Mouse (Mus musculus) stomach, postnatal 0 days (tissue): ENCODE results near the gene Asic3. TPM values are rescaled to one million over a fixed set of nuclear protein-coding genes. Genes with fewer than 3 reads are reported as not detected.
A peak's percentile ranks its signal among the peaks of the same experiment; 100 is the strongest.

Experiments used
- ATAC-seq: fragments of 200-750 bp; cut with Nextera tagmentation; 2 replicates; pipeline ENCODE4 v1.8.0; 2017; ENCODE audit not compliant: low FRiP score, low TSS enrichment
- DNase-seq: peaks from one replicate; pipeline ENCODE4 v3.0.0-alpha.2; 2016; ENCODE audit warnings: low spot score
- H3K27ac ChIP-seq: fragments of 300-500 bp; sonication (generic); replicated peaks from 2 replicates; pipeline ENCODE4 v1.5.1; 2014; ENCODE audit warnings: mild to moderate bottlenecking, control low read depth
- H3K27me3 ChIP-seq: fragments of 300-500 bp; sonication (generic); 2 replicates; pipeline ENCODE4 v1.6.1; 2014; ENCODE audit warnings: low read length; ENCODE audit not compliant: control insufficient read depth, insufficient read depth
- H3K36me3 ChIP-seq: fragments of 300-500 bp; sonication (generic); 2 replicates; pipeline ENCODE4 v1.6.1; 2014; ENCODE audit warnings: low read length, mixed read lengths; ENCODE audit not compliant: control insufficient read depth, insufficient read depth
- H3K4me1 ChIP-seq: fragments of 300-500 bp; sonication (generic); replicated peaks from 2 replicates; pipeline ENCODE4 v1.6.1; 2014; ENCODE audit warnings: antibody characterized with exemption; ENCODE audit not compliant: control insufficient read depth, insufficient read depth
- H3K4me2 ChIP-seq: fragments of 300-500 bp; sonication (generic); replicated peaks from 2 replicates; pipeline ENCODE4 v1.6.1; 2014; ENCODE audit warnings: low read depth, mild to moderate bottlenecking, control low read depth, moderate library complexity
- H3K4me3 ChIP-seq: fragments of 300-500 bp; sonication (generic); 2 replicates; pipeline ENCODE4 v1.5.1; 2014; ENCODE audit warnings: low read depth, low read length, control low read depth
- H3K9ac ChIP-seq: fragments of 300-500 bp; sonication (generic); 2 replicates; pipeline ENCODE4 v1.6.1; 2014; ENCODE audit warnings: mild to moderate bottlenecking, low read length, control low read depth, mixed read lengths
- H3K9me3 ChIP-seq: fragments of 300-500 bp; sonication (generic); 2 replicates; pipeline ENCODE4 v1.6.1; 2016; ENCODE audit warnings: low read length; ENCODE audit not compliant: control insufficient read depth
- CTCF ChIP-seq: IDR thresholded peaks from 2 replicates; pipeline ENCODE4 v1.5.1; 2016; ENCODE audit warnings: antibody characterized with exemption, low read depth, mild to moderate bottlenecking, moderate library complexity
- EP300 ChIP-seq: optimal IDR thresholded peaks from 2 replicates; pipeline ENCODE3; 2016; ENCODE audit warnings: antibody characterized with exemption
- WGBS: fragments of 180-500 bp; shearing (Covaris S2); extraction: QIAGEN DNeasy Blood & Tissue Kit; methylation state at CpG from one replicate; pipeline ENCODE4 v1.1.7; 2014; 5-methylcytosine and 5-hydroxymethylcytosine counted together
- polyA plus RNA-seq: library from polyadenylated mRNA; unstranded; fragments of >200 nt; fragmentation: Nextera tagmentation; extraction: Ambion mirVana; gene quantifications from 2 replicates; pipeline ENCODE4 v1.2.1, GENCODE M21; 2015

The Asic3 gene
- polyA plus RNA-seq, 1 experiment from 2014 or later, result not detected

DNA sequence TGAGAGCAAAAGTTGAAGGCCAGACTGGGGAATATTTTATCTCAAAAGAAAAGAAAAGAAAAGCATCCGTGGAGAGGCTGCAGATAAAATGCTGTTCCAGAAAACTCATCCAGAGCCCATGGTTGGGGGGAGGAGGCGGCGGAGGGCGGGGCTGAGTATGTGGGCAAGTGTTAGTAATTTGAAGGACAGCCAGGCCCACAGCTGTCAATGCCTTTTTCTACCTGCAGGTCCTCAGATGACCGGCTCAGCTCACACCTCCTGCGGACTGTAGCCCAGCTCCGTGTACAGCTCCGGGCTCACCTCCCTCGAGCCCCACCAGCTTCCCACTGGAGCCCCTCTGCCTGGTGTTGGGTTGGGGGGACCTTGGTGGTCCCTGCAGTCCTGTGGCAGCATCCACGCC, 13.5 kb upstream of the Asic3 start:
- Histone ChIP-seq H3K9me3 (no peaks in the 10 kb centered on the region), H3K9ac (no peak overlapping the region), H3K4me3 (no peak overlapping the region), H3K4me1 (no peaks in the 10 kb centered on the region), H3K27ac (no peak overlapping the region), H3K27me3 (no peaks in the 10 kb centered on the region), H3K36me3 (peaks cover 8% of the 10 kb centered on the region), H3K4me2 (no peak overlapping the region)
- DNase-seq, result no peak
- WGBS, result 87% methylated on average over 10 of the region's 10 CpGs
- TF ChIP-seq CTCF (no peak), EP300 (no peak)
- no peak for ATAC-seq

DNA sequence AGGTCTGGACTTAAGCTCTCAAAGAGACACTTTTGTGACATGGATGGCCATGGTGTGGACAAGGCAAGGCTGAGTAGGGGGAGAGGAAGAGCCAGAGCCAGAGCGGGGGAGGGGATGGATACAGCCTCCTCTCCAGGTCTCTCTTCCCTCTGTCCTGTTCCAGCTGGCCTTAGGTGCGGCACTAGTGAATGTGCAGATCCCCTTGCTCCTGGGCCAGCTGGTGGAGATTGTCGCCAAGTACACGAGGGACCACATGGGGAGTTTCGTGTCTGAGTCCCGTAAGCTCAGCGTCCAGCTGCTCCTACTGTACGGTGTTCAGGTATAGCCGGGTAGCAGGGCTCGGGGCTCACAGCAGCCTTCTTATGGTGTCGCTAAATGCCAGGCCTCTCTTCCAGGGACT, 12.8 kb upstream of the Asic3 start:
- no peak overlapping the region for H3K4me3 ChIP-seq
- no peak overlapping the region for H3K9ac ChIP-seq
- H3K36me3 ChIP-seq, result peaks cover 8% of the 10 kb centered on the region
- ATAC-seq (no peak), DNase-seq (no peak)
- H3K27me3 ChIP-seq, result no peaks in the 10 kb centered on the region
- H3K4me1 ChIP-seq, result no peaks in the 10 kb centered on the region
- WGBS, result 86% methylated on average over 11 of the region's 11 CpGs
- no peaks in the 10 kb centered on the region for H3K9me3 ChIP-seq
- no peak overlapping the region for H3K4me2 ChIP-seq
- no peak overlapping the region for H3K27ac ChIP-seq
- no peak for TF ChIP-seq EP300
- TF ChIP-seq CTCF, result no peak

DNA sequence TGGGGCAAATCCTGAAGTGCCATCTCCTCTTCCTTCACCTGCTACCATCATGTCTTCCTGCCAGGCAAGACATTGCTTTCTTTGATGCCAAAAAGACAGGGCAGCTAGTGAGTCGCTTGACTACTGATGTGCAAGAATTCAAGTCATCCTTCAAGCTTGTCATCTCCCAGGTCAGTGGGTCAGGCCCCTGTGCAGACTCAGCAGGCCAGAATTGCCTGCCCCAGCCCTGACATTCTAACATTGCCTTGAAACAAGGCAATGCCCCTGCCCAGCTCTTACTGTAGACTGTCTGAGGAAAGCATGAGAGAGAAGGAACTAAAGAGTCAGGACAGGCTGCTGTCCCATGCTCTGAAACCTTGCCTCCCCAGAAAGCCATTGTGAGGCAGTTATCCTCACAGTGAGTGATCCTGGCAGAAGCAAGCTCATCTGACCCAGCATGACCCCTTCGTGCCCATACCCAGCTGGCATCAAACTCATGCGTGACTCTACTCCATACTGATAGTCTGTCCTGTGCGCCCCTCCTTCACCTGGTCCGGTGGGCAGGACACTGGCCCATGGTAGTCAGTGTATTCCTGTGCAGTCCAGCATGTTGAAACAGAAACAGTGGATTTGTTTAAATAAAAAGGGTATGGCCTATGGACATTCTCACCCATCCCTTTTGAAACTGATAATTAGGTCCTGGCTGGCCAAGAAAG, 12.1 kb upstream of the Asic3 start:
- Histone ChIP-seq H3K4me3 (no peak overlapping the region), H3K4me2 (no peak overlapping the region), H3K9me3 (no peaks in the 10 kb centered on the region), H3K27ac (no peak overlapping the region), H3K36me3 (peaks cover 8% of the 10 kb centered on the region), H3K9ac (no peak overlapping the region), H3K4me1 (no peaks in the 10 kb centered on the region), H3K27me3 (no peaks in the 10 kb centered on the region)
- no peak for DNase-seq
- WGBS, result 91% methylated on average over 5 of the region's 5 CpGs
- TF ChIP-seq CTCF (no peak), EP300 (no peak)
- ATAC-seq, result no peak

DNA sequence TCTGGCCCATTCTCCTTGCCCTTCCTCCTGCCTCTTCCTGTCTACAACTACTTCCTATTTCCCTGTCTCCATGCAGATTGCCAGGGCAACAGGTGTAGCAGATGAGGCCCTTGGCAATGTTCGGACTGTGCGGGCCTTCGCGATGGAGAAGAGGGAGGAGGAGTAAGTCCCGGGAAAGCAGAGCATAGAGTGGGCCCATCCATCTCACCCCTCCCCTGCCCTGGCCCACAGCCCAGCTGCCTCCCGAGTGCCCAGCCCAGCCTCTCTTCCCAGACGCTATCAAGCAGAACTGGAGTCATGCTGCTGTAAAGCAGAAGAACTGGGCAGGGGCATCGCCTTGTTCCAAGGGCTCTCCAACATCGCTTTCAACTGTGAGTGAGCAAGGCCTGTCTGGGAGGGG, 11.2 kb upstream of the Asic3 start:
- Histone ChIP-seq H3K27ac (no peak overlapping the region), H3K4me2 (no peak overlapping the region), H3K9me3 (no peaks in the 10 kb centered on the region), H3K36me3 (peaks cover 8% of the 10 kb centered on the region), H3K4me1 (no peaks in the 10 kb centered on the region), H3K9ac (no peak overlapping the region), H3K27me3 (no peaks in the 10 kb centered on the region), H3K4me3 (no peak overlapping the region)
- WGBS, result 71% methylated on average over 9 of the region's 9 CpGs
- DNase-seq, result no peak
- TF ChIP-seq EP300 (no peak), CTCF (no peak)
- ATAC-seq, result 0 out of 2 replicates have a peak, but pooled peaks have one; percentile 34

DNA sequence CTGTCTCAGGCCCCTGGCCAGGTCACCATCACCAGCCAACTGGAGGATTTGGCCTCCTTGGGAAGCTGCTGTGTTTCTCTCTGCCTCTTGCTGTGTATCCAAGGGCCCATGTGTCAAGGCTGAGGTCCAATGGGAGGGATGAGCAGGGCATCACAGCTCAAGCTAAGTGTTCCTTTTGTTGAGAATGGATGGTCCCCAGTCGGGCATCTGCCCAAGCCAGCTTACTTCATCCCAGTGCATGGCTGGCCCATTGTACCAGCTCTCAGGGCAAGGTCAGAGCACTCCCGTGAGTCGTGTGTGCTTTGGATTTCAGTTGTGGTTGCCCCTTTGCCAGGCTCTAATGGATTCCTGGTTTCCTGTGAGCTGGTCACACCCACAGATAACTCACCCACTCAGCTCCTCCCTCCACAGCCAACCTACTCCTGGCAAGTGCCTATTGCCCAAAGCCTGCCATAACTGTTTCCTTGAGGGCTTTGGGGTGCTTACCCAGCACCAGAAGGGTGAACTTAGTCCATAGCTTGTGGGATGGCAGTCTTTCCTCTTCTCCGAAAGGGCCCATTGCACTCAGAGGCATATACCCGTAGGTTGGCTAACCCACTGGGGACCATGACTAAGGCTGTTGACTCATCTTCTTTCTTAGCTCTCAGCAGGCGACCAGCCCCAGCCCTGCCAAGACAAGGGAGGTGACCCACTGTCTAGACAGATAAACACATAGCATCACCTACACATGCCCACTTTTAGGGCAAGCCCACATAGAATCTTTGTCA, 8.4 kb upstream of the Asic3 start:
- H3K4me1 ChIP-seq, result no peaks in the 10 kb centered on the region
- no peak for TF ChIP-seq CTCF
- no peak for TF ChIP-seq EP300
- H3K27me3 ChIP-seq, result no peaks in the 10 kb centered on the region
- no peaks in the 10 kb centered on the region for H3K9me3 ChIP-seq
- H3K4me3 ChIP-seq, result no peak overlapping the region
- H3K4me2 ChIP-seq, result no peak overlapping the region
- H3K36me3 ChIP-seq, result peaks cover 8% of the 10 kb centered on the region
- DNase-seq, result no peak
- H3K27ac ChIP-seq, result no peak overlapping the region
- 76% methylated on average over 6 of the region's 6 CpGs for WGBS
- no peak overlapping the region for H3K9ac ChIP-seq
- no peak for ATAC-seq

DNA sequence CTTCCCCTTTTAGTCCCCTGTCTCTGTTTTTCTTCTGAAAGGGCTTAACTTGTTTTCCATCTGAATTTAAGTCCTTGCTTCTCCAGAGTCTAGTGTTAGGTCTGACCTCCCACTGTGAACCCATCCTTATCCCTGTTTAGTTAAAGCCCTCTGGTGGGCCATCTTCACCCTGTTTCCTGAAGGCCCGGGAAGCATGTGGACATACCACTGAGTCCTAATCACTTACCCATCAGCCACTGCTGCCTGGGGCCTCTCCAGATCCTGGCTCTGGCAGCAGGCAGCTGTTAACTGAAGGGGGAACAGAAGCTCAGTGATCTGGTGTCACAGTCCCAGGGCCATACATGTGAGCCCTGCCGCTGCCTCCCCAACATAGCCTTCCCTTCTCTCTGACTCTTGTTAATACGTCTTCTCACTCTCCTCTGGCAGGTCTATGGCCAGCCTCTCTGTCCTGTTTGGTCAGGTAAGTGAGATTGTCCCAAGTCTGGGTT, 7.8 kb upstream of the Asic3 start:
- ATAC-seq (no peak), DNase-seq (no peak)
- Histone ChIP-seq H3K27ac (no peak overlapping the region), H3K4me3 (no peak overlapping the region), H3K27me3 (no peaks in the 10 kb centered on the region), H3K4me2 (no peak overlapping the region), H3K4me1 (no peaks in the 10 kb centered on the region), H3K9ac (no peak overlapping the region), H3K36me3 (peaks cover 8% of the 10 kb centered on the region), H3K9me3 (no peaks in the 10 kb centered on the region)
- TF ChIP-seq EP300 (no peak), CTCF (no peak)
- WGBS, result 63% methylated on average over 3 of the region's 3 CpGs
